Mouse (Mus musculus): ENCODE data around the gene Rap1gap2. TPM values are rescaled to one million over a fixed set of nuclear protein-coding genes. Genes with fewer than 3 reads are reported as not detected.

The Rap1gap2 gene
- polyA plus RNA-seq, 1 experiment from 2014 or later = 12.4 TPM

GRCm38 (mm10) chr11:74546933-74547694 lies 63.6 kb downstream of the Rap1gap2 start:
- H3K4me2 ChIP-seq (replicated peaks) = peak overlapping the region; percentile 63
- H3K27me3 ChIP-seq (replicated peaks) = no peaks in the 10 kb centered on the region
- H3K27ac ChIP-seq = no peak overlapping the region; the same call in 1 of the 2 replicates
- peak overlapping the region; percentile 19 for H3K4me3 ChIP-seq (replicated peaks)
- peak; percentile 80 for ATAC-seq
- 0 out of 2 replicates have a peak overlapping the region, but pooled peaks have one; percentile 8 for H3K9ac ChIP-seq
- H3K4me1 ChIP-seq (replicated peaks) = peaks cover 5% of the 10 kb centered on the region
- no peaks in the 10 kb centered on the region for H3K9me3 ChIP-seq
- 3% methylated on average over 16 of the region's 16 CpGs for WGBS
- H3K36me3 ChIP-seq = no peaks in the 10 kb centered on the region

GRCm38 (mm10) chr11:74546165-74546564 lies 64.5 kb downstream of the Rap1gap2 start:
- Histone ChIP-seq H3K27me3 (replicated peaks) (no peaks in the 10 kb centered on the region), H3K27ac (no peak overlapping the region), H3K9ac (no peak overlapping the region), H3K4me3 (replicated peaks) (no peak overlapping the region), H3K9me3 (no peaks in the 10 kb centered on the region), H3K4me2 (replicated peaks) (no peak overlapping the region), H3K36me3 (no peaks in the 10 kb centered on the region), H3K4me1 (replicated peaks) (peaks cover 5% of the 10 kb centered on the region)
- ATAC-seq = 0 out of 2 replicates have a peak, but pooled peaks have one; percentile 42
- 50% methylated on average over 4 of the region's 4 CpGs for WGBS

- Histone ChIP-seq H3K9me3 (no peaks in the 10 kb centered on the region), H3K4me2 (replicated peaks) (no peak overlapping the region), H3K27ac (no peak overlapping the region), H3K9ac (no peak overlapping the region), H3K36me3 (no peaks in the 10 kb centered on the region), H3K4me3 (replicated peaks) (no peak overlapping the region), H3K27me3 (replicated peaks) (no peaks in the 10 kb centered on the region), H3K4me1 (replicated peaks) (peaks cover 5% of the 10 kb centered on the region)
- 93% methylated on average over 2 of the region's 2 CpGs for WGBS
- ATAC-seq = no peak
Observed at GRCm38 (mm10) chr11:74545560-74545959, 65.2 kb downstream of the Rap1gap2 start.

- Histone ChIP-seq H3K27ac (no peak overlapping the region), H3K4me1 (replicated peaks) (peaks cover 9% of the 10 kb centered on the region), H3K4me2 (replicated peaks) (no peak overlapping the region), H3K27me3 (replicated peaks) (no peaks in the 10 kb centered on the region), H3K9me3 (no peaks in the 10 kb centered on the region), H3K4me3 (replicated peaks) (no peak overlapping the region), H3K9ac (no peak overlapping the region), H3K36me3 (no peaks in the 10 kb centered on the region)
- WGBS = 83% methylated on average over 4 of the region's 4 CpGs
- no peak for ATAC-seq
Observed at GRCm38 (mm10) chr11:74537352-74537751, 73.4 kb downstream of the Rap1gap2 start.

- H3K4me1 ChIP-seq (replicated peaks) = peaks cover 9% of the 10 kb centered on the region
- H3K4me2 ChIP-seq (replicated peaks) = peak overlapping the region; percentile 48
- no peaks in the 10 kb centered on the region for H3K36me3 ChIP-seq
- H3K27me3 ChIP-seq (replicated peaks) = no peaks in the 10 kb centered on the region
- H3K9ac ChIP-seq = no peak overlapping the region
- H3K9me3 ChIP-seq = no peaks in the 10 kb centered on the region
- peak; percentile 86 for ATAC-seq
- H3K27ac ChIP-seq = no peak overlapping the region
- WGBS = 24% methylated on average over 14 of the region's 14 CpGs
- H3K4me3 ChIP-seq (replicated peaks) = 0 out of 2 replicates have a peak overlapping the region, but pooled peaks have one; percentile 10
Observed at GRCm38 (mm10) chr11:74536140-74536842, 74.4 kb downstream of the Rap1gap2 start.

GRCm38 (mm10) chr11:74534380-74534779 lies 76.3 kb downstream of the Rap1gap2 start:
- Histone ChIP-seq H3K9me3 (no peaks in the 10 kb centered on the region), H3K36me3 (no peaks in the 10 kb centered on the region), H3K4me1 (replicated peaks) (peaks cover 9% of the 10 kb centered on the region), H3K27me3 (replicated peaks) (no peaks in the 10 kb centered on the region), H3K4me2 (replicated peaks) (no peak overlapping the region), H3K9ac (no peak overlapping the region), H3K4me3 (replicated peaks) (no peak overlapping the region), H3K27ac (no peak overlapping the region)
- no peak for ATAC-seq
- WGBS = 87% methylated on average over 7 of the region's 7 CpGs

- Histone ChIP-seq H3K9ac (no peak overlapping the region), H3K4me2 (replicated peaks) (no peak overlapping the region), H3K4me1 (replicated peaks) (peaks cover 9% of the 10 kb centered on the region), H3K27ac (no peak overlapping the region), H3K27me3 (replicated peaks) (no peaks in the 10 kb centered on the region), H3K36me3 (no peaks in the 10 kb centered on the region), H3K9me3 (no peaks in the 10 kb centered on the region), H3K4me3 (replicated peaks) (no peak overlapping the region)
- no peak for ATAC-seq
- WGBS = 88% methylated on average over 2 of the region's 2 CpGs
Observed at GRCm38 (mm10) chr11:74533050-74533449, 77.7 kb downstream of the Rap1gap2 start.

GRCm38 (mm10) chr11:74532401-74532800 lies 78.3 kb downstream of the Rap1gap2 start:
- H3K9me3 ChIP-seq = no peaks in the 10 kb centered on the region
- H3K36me3 ChIP-seq = no peaks in the 10 kb centered on the region
- H3K4me2 ChIP-seq (replicated peaks) = no peak overlapping the region
- peaks cover 9% of the 10 kb centered on the region for H3K4me1 ChIP-seq (replicated peaks)
- no peak overlapping the region for H3K4me3 ChIP-seq (replicated peaks)
- 57% methylated on average over 4 of the region's 4 CpGs for WGBS
- no peak overlapping the region for H3K27ac ChIP-seq
- no peaks in the 10 kb centered on the region for H3K27me3 ChIP-seq (replicated peaks)
- no peak overlapping the region for H3K9ac ChIP-seq
- ATAC-seq = no peak

- Histone ChIP-seq H3K9ac (no peak overlapping the region), H3K27ac (no peak overlapping the region), H3K4me2 (replicated peaks) (no peak overlapping the region), H3K4me3 (replicated peaks) (no peak overlapping the region), H3K27me3 (replicated peaks) (no peaks in the 10 kb centered on the region), H3K9me3 (no peaks in the 10 kb centered on the region), H3K4me1 (replicated peaks) (peaks cover 11% of the 10 kb centered on the region), H3K36me3 (no peaks in the 10 kb centered on the region)
- WGBS = 32% methylated on average over 3 of the region's 3 CpGs
- no peak for ATAC-seq
Observed at GRCm38 (mm10) chr11:74531725-74532124, 79.0 kb downstream of the Rap1gap2 start.

GRCm38 (mm10) chr11:74529803-74530202 lies 80.9 kb downstream of the Rap1gap2 start:
- Histone ChIP-seq H3K27me3 (replicated peaks) (no peaks in the 10 kb centered on the region), H3K36me3 (no peaks in the 10 kb centered on the region), H3K27ac (no peak overlapping the region), H3K4me2 (replicated peaks) (no peak overlapping the region), H3K4me3 (replicated peaks) (no peak overlapping the region), H3K4me1 (replicated peaks) (peaks cover 7% of the 10 kb centered on the region; the same call in 1 of the 2 replicates), H3K9me3 (no peaks in the 10 kb centered on the region), H3K9ac (no peak overlapping the region)
- ATAC-seq = no peak
- 72% methylated on average over 4 of the region's 4 CpGs for WGBS

- Histone ChIP-seq H3K4me1 (replicated peaks) (peaks cover 13% of the 10 kb centered on the region), H3K4me3 (replicated peaks) (no peak overlapping the region), H3K27me3 (replicated peaks) (no peaks in the 10 kb centered on the region; the same call in 1 of the 2 replicates), H3K9me3 (no peaks in the 10 kb centered on the region), H3K4me2 (replicated peaks) (no peak overlapping the region), H3K27ac (no peak overlapping the region), H3K9ac (no peak overlapping the region), H3K36me3 (no peaks in the 10 kb centered on the region)
- WGBS = 65% methylated on average over 7 of the region's 7 CpGs
- no peak for ATAC-seq
Observed at GRCm38 (mm10) chr11:74527555-74527954, 83.2 kb downstream of the Rap1gap2 start.
